Mouse (Mus musculus): ENCODE results near the gene Raf1. TPM values are rescaled to one million over a fixed set of nuclear protein-coding genes. Genes with fewer than 3 reads are reported as not detected.
"Not testable (repeated sequence)": the region's sequence is repeated elsewhere in the genome, so short reads cannot be mapped to it uniquely, and the experiment has no call there.

The Raf1 gene
- total RNA-seq, 2 experiments from 2014 or later: 79.3 to 88.2 TPM

DNA sequence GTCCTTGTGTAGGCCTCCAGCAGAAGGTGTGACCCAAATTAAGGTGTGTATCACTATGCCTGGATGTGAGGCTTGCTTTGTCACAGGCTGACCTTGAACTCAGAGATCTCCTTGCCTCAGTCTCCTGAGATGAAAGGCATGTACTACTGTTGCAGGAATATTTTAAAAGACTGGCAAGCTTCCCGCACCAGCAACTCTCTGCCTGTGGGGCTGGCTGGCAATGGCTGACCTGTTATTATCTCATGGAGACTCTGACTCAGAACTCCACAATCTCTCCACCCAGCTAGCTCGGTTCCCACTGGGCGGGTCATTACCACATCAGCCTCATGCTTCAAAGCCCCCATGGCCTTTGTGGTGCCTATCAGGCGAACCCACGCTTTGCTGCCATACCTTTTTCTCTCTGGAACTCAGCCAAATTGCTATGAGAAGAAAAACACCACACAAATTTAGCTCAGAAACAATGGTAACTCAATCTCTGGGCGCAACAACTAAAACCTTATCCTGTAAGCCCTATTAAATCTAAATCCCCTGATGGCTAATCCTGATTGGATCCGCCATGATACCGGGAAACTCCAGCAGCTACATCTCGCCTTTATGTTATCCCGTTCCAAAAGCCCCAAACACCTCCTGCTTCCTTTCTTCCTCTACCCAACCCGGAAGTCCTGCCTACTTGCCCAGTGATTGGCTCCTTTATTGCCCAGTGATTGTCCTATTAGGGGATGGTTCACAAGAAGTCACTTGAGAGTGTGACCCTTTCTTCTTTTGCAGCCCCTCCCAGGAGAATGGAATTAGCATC is 8.6 kb upstream of the Raf1 start:
- no peak for DNase-seq (ENCODE audit: low spot score in 2 of 2)

DNA sequence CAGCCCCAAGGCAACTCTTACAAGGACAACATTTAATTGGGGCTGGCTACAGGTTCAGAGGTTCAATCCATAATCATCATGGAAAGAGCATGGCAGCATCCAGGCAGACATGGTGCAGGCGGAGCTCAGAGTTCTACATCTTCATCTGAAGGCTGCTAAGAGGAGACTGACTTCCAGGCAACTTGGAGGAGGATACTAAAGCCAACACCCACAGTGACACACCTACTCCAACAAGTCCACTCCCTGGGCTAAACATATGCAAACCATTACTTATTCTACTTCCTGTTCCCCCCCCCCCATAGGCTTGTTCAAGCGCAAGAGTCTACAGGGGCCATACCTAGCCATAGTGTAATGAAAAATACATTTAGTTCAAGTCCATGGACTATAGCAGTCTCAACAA is 7.8 kb upstream of the Raf1 start:
- no peak for DNase-seq (ENCODE audit: low spot score in 2 of 2)

DNA sequence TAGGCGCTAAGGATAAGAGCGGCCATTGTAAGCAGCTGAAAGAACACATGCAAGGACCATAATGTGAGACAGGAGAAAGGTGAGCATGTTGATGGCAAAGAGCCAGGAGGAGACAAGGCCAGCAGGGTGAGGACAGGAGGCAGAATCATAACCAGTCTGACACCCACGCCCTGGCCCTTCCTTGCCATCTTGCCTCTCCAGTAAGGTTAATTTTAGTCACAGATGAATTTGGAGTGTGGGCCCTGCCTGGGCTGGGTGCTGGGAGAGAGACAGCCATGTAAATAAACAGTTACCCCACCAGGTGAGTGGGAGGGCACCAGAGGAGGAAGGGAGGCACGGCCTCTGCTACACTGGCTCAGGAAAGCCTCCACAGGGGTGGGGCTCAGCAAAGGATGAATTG is 4.6 kb upstream of the Raf1 start:
- DNase-seq (ENCODE audit: low spot score in 2 of 2): no peak

DNA sequence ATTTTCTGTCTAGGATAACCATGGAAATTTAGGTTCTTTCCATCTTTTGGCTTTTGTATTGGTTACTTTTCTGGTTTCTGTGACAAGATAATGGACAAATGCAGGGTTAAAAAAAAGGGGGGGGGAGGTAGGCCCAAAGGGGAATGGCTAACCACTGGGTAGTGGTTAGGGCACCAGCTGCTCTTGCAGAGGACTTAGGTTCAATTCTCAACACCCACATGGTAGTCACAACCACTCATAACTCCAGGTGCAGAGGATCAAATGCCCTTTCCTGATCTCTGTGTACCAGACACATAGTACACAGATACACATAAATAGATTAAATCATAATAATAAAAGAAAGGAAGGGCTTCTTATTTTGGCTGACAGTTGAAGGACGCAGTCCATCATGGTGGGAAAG is 1.6 kb upstream of the Raf1 start:
- DNase-seq (ENCODE audit: low spot score in 2 of 2): no peak

DNA sequence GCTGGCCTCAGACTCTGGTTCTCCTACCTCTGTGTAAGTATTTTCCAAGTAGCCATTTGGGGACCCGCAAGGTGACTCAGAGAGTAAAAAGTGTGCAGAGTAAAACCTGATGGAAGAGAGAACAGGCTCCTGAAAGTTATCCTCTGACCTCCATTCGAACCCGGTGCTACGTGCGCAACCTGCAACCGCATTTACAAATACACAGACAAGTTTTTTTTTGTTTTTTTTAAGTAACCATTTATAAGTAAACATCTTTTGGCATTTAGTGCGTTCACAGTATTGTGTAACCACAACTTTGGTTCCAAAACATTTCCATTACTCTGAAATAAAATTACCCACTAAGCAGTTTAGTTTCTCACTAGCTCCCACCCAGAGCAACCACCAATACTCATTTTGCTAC is 1.0 kb upstream of the Raf1 start:
- no peak for DNase-seq (ENCODE audit: low spot score in 2 of 2)

DNA sequence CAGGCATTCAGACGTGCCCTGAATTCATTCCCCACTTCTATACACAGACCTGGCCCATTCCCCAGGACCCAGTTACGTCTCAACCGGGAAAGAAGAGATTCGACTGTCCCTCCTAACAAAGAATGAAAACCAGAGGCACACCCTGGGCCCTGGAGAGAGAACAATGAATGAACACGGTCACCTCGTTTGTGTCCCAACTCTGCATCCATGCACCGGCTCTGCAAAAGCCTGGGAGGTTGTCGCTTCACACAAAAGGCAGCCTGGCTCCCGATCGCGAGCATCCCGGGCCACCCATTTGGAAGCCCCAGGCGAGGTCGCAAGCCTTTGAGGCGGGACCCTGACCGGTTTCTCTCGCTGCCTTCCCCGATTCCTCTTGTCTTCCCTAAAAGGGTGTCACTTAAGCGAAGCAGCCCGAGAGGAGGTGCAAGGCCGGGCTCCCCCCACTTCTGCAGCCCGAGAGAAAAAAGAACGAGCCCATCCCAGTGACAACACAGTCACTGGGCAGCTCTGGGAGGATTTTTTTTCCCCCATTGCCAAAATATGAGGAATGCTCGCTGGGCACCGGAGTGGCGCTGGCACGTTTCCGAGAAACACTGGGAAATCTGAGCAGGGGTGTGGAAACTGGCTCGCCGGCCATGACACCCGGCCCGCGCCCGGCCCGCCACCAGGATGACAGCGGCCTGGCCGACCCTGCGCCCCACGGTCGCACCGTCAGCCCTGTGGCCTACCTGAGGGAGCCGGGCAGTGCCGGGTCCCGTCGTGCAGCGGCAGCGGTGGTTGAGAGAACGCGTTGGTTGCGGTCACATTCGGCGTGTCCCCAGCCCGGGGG is 713 bp downstream of the Raf1 start:
- DNase-seq (ENCODE audit: low spot score in 2 of 2): peak; percentile 31 to 57

DNA sequence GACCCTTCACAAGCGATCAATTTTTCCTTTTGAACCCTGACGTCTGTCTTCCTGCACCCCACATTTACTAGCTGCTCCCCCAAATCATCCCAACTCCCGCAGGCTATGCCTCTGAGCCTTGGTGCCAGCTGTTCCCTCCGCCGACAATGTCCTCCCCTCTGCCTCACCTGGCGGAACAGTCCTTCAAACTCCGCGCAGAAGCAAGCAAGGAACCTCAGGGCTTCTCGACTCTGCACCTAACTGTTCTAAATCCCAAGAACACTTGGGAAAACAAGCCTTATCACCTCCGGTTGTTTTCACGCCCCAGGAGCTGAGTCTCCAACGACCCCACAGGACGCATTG is 1.3 kb downstream of the Raf1 start:
- peak; percentile 5 to 18 for DNase-seq (ENCODE audit: low spot score in 2 of 2)

DNA sequence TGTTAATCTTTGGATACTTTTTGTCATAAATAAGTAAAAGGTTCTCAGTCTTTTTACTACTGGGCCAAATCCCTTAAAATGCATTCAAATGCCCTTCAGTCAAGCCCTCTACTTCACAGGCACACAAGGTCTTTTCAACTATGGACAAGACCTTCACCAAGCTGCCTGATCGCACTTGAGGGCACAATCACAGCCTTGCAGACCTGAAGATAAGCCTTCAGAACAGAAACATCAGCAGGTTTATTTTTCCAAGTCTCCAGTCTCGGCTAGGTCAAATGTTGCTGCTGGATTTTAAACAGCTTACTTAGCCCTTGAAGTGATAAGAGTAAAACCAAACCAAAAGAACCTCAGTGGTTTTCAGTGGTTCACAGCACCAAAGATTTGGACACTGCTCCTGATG is 2.1 kb downstream of the Raf1 start:
- DNase-seq (ENCODE audit: low spot score in 2 of 2): no peak

DNA sequence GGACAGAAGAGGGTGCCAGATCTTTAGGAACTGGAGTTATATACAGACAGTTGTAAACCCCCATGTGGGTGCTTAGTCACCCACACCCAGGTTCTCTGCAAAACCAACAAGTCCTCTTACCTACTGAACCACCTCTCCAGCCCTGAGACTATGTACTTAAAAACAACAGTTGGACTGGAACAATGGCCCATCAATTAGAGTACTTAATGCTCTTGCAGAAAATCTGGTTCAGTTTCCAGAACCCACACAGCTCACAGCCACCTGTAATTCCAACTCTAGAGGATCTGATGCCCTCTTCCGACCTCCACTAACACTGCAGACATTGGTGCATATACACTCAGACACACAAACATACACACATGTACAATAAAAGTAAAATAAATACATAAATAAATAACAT is 3.7 kb downstream of the Raf1 start:
- no peak for DNase-seq (ENCODE audit: low spot score in 2 of 2)

DNA sequence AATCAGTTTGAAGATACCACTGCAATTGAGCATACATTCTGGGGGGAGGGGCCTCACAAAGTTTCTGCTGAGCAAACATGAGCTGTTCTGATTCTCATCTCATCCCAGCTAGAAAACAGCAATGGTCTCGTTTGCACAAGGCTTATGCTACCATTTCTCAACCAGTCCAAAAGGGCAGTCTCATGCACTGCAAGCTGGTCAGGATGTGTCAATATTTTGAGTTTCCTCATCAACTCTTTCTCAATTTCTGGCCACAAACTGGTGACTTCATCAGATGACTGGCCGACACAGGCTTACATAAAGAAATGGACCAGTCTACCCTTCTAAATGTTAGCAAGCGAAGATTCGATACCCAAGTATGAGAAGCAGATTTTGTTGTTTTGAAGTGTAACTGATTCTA is 9.8 kb downstream of the Raf1 start:
- DNase-seq (ENCODE audit: low spot score in 2 of 2): no peak

DNA sequence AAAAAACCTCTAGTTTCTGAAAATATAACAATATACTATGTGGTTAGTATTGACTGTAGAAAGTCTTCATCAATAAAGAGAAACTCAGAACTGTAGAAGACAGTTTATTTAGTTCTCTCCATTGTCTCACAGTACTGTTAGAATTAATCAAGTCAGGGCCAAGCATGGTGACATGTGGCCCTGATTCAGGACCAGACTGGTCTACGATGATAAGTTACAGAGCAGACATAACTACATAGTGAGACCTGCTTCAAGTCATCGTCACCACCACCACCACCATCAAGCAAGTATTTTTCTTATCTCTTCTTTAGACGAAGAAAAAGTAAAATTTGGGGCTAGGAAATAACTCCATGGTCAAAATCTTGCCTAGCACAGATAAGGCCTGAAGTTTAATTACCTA is 12.2 kb downstream of the Raf1 start:
- no peak for DNase-seq (ENCODE audit: low spot score in 2 of 2)

DNA sequence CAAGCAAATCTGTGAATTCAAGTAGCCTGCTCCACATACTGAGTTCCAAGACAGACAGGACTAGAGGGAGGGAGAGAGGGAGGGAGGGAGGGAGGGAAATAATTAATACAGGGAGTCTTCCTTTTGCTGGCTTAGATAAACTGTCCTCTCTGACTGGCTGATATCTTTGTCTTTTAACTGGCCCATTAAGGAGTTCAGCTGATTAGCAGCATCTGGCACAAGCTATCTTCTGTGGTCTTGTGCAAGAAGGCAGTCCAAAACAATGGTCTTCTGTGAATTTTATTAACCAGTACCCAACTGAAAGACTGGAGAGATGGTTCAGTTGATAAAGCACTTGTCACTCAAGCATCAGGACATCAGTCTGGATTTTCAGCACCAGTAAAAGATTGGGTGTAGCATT is 17.6 kb downstream of the Raf1 start:
- DNase-seq (ENCODE audit: low spot score in 2 of 2): no peak

DNA sequence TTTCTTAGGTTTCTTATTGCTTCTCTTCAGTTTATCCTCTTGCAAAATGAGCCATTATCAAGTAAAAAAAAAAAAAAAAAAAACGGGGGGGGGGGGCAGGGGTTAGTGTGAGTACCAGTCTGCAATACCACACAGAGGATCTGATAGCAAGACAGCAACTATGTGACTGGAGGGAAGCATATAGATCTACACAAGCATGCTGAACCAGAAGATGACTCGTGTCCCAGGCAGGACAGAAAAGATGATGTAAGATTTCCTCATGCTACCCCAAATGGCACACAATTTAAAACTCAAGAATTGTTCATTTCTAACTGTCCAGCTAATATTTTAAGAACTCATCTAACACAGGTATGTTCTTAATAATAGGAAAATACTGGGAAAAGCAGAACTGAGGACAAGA is 22.5 kb downstream of the Raf1 start:
- no peak for DNase-seq (ENCODE audit: low spot score in 2 of 2)

DNA sequence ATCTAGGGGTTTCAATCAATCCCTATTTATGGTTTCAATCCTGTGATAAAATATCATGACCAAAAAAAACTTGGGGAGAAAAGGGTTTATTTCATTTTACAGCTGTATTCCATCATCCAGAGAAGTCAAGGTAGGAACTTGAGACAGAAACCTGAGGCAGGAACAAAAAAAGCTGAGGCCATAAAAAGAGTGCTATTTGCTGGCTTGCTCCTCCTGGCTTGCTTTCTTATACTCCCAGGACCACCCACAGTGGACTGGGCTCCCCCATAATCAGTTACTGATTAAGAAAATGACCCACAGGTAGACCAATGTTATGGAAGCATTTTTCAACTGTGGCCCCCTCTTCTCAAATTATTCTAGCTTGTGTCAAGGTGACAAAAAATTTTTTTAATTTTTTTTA is 24.7 kb downstream of the Raf1 start:
- DNase-seq (ENCODE audit: low spot score in 2 of 2): no peak

DNA sequence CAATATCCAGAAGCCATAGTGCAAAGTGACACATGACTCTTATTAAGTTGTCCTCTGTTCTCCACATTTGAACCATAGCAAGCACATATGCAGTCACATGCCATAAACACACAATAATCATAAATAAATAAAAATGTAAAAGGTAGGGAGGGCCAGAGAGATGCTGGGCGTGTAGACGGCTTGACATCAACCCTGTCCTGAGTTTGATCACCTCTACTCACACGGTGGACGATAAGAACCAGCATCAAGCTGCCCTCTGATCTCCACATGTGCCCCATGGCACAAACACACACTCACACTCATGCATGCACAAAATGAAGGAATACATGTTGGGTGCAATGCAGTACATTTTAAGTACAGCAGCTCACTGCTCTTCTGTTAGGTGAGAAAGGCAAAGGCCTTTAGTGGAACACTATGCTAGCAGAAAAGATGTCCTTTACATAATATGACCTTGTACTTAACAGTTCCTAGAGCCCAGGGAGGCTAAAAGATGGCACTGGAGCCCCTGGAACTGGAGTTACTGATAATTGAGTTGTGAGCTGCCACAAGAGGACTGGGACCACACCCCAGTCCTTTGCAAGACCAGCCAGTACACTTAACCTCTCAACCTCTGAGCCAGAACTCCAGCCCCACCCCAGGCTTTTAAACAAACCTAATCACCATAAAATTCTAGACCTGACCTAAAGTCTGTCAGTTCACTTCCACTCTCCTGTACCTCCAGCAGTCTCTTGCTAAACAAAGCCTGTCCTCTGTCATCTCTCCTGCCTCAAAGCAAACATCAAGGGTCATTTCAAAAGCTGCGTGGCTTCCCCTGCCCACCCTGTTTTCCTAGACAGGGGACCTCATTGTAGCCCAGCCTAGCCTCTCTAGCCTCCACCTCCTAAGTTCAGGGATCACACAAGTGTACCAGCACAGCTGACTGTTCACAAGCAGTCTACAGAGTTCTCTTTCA is 25.7 kb downstream of the Raf1 start:
- no peak for DNase-seq (ENCODE audit: low spot score in 2 of 2)

DNA sequence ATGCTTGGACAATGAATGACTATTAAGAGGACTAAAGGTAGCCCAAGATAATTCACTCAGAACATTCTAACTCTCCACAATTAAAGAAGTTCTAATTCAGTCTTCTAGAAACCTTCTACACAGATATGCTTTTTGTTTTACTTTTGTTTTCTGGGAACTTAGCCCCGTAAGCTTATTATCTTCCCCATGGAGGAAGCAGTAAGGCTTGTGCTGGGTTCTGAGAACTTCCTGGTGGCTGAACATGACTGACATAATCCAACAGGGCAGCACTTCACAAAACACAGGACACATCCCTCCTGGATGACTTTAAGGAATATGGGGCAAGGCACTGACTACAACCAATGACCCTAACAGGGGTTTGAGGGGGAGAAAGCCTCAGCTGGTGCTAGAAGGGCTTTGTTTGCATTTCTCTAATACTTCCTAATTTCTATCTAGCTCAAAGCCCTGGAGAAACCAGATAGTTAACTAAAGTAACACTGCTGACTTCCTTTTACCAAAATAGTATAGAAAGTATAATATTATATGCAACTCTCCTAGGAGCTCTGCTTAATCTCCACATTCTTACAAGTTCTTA is 26.6 kb downstream of the Raf1 start:
- no peak for DNase-seq (ENCODE audit: low spot score in 2 of 2)

DNA sequence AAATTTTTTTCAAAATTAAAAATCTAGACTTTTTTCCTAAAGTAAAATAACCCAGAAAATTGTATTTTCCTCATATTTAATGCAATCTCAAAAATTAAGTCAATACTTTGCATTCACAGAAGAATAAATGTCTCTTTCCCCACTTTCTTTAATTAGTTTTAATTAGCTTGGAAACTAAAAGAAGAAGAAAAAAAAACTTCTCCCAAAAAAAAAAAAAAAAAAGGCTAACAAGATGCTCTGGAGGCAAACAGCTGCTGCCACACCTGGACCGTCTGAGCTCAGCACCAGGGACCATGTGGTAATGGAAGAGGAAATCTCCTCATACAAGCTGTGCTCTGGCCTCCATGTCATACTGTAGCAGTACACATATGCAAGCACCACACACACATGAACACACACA is 33.1 kb downstream of the Raf1 start:
- no peak for DNase-seq (ENCODE audit: low spot score in 2 of 2)

DNA sequence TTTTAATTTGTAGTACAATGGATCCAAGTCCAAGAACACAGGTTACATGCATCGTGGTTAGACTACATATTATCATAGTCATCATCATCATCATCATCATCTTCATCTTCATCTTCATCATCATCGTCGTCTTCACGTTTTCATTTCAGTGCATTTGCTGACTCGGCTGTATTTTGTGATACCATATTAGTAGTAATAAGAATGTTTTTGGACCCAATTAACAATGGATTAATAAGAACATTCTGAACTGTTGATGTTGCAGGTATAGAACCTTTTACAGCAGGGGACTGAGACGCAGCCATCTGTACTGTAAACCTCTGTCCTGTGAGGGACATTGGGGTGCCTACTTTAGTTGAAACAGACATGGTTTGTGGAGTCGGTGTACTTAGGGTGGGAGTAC is 38.2 kb downstream of the Raf1 start:
- DNase-seq (ENCODE audit: low spot score in 2 of 2): not testable (repeated sequence)

DNA sequence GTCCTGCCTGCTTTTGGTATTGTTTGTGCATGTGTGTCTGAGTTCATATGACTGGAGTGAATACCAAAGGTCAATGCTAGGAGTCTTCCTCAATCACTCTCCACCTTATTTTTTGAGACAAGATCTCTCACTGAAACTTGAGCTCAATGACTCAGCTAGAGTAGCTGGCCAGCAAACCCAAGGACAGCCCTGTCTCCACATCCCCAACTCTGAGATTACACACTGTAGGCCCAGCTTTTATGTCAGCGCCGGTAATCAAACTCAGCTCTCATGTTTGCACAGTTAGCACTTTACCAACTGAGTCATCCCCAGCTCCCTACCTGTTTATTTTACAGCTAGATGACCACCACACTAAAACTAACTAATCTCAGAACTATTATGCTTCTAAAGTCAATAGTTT is 42.4 kb downstream of the Raf1 start:
- DNase-seq (ENCODE audit: low spot score in 2 of 2): no peak

DNA sequence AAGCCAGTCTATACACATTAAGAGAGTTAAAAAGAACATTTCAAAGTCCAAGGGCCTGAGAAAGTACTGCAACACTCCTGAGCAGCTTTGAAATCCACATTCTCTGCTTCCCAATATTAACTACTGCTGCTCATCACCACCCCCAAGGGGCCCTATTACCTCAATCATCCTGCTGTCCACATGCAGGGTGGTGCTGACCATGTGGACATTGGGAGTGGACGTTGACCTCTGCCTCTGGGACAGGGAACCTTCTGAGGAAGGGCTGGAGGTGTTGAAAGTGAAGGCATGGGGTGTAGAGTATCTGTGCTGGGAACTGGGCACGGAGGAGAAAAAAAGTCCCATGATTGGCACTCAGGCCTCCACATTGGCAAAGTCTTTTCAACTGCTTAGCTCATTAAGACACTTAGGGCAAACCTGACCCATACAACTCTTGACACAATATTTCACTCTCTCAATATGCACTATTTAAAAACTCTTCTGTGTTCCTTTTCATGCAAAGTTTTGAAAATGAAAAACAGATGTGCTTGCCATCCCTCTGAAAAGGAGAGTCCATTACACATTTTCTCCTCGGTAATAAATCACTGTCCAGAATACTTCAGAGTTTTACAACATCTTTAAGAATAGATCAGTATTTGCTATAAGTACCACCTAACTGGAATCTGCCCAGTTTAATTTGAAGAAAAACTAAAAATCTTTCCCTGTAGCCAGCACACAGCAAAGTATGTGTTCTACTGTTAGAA is 45.2 kb downstream of the Raf1 start:
- DNase-seq (ENCODE audit: low spot score in 2 of 2): no peak

DNA sequence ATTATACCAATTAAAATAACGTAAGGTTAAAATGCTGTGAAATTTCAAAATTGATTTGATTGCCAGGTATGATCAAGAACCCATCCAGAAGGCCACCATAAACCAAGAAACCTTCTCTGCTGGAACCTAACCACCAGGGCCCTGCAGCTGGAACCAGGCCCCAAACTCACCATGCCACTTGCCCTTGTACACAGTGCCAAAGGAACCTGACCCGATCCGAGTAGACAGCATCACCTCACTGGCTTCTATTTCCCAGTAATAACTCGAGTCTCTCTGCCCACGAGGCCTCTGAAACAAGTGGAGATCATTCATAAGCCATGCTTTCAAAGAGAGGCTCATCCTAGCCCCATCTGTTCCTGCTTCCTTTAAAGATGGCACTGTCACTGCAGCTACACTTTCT is 50.3 kb downstream of the Raf1 start:
- no peak for DNase-seq (ENCODE audit: low spot score in 2 of 2)

All from left cerebral cortex, adult 18-20 months (tissue).